Mouse (Mus musculus): ENCODE results near the gene Mapk1ip1l.

DNA sequence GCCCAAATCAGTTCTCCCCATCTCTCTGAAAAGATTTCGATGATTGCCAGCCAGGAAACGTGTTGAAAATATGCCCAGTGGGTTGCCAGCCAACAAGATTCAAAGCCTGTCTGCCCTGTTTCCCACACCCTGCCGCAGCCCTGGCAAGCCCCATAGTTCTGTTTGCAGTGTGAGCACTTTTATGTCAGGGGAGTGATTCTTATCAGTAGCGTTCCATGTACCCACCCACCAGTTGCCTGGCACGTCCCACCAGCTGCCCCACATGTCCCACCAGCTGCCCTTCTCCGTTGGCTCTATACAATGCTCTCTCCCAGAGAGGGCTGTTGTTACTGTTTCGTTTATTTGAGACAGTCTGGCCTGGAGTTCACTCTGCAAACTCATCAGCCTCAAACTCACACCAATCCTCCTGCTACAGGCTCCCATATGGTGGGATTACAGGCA, 68.8 kb downstream of the Mapk1ip1l start:
- TF ChIP-seq POLR2A (IDR thresholded peaks at IDR 0.05; ENCODE audit: control insufficient read depth in 1 of 2, insufficient read depth in 1 of 2, low read depth in 1 of 2, low read length in 2 of 2, poor library complexity in 1 of 2) (no peak), TCF12 (IDR thresholded peaks at IDR 0.05; ENCODE audit: low read depth, low read length) (0 out of 2 replicates have a peak, but pooled peaks have one; percentile 34), UBTF (IDR thresholded peaks at IDR 0.05; ENCODE audit: borderline replicate concordance, insufficient read depth, low read depth, low read length) (no peak), CTCF (IDR thresholded peaks at IDR 0.05 in 2 of 3, conservative IDR thresholded peaks at IDR 0.05 in 1 of 3; ENCODE audit: control insufficient read depth in 1 of 3, insufficient read depth in 1 of 3, low read depth in 2 of 3, low read length in 3 of 3, poor library complexity in 1 of 3, severe bottlenecking in 1 of 3) (no peak)
